Mouse (Mus musculus) kidney, embryonic 16.5 days (tissue): ENCODE data around the gene Sema6d. TPM values are rescaled to one million over a fixed set of nuclear protein-coding genes. Genes with fewer than 3 reads are reported as not detected.

Source experiments
- ATAC-seq: fragments of 200-750 bp; cut with Nextera tagmentation; 2 replicates; pipeline ENCODE4 v1.8.0; 2017; ENCODE audit warnings: moderate TSS enrichment; ENCODE audit not compliant: low FRiP score, low TSS enrichment
- H3K27ac ChIP-seq: fragments of 300-500 bp; sonication (generic); 2 replicates; pipeline ENCODE4 v1.5.1; 2014; ENCODE audit warnings: low read length
- H3K27me3 ChIP-seq: fragments of 300-500 bp; sonication (generic); 2 replicates; pipeline ENCODE4 v1.6.1; 2014; ENCODE audit warnings: low read length, control low read depth, mixed read lengths; ENCODE audit not compliant: insufficient read depth
- H3K36me3 ChIP-seq: fragments of 300-500 bp; sonication (generic); 2 replicates; pipeline ENCODE4 v1.6.1; 2014; ENCODE audit warnings: low read length, control low read depth, mixed read lengths; ENCODE audit not compliant: insufficient read depth
- H3K4me1 ChIP-seq: fragments of 300-500 bp; sonication (generic); 2 replicates; pipeline ENCODE4 v1.6.1; 2014; ENCODE audit warnings: low read length, control low read depth, mixed read lengths; ENCODE audit not compliant: insufficient read depth
- H3K4me2 ChIP-seq: fragments of 300-500 bp; sonication (generic); replicated peaks from 2 replicates; pipeline ENCODE4 v1.6.1; 2014; ENCODE audit warnings: low read depth, low read length
- H3K4me3 ChIP-seq: fragments of 300-500 bp; sonication (generic); 2 replicates; pipeline ENCODE4 v1.5.1; 2014; ENCODE audit warnings: mild to moderate bottlenecking, low read length
- H3K9ac ChIP-seq: fragments of 300-500 bp; sonication (generic); replicated peaks from 2 replicates; pipeline ENCODE4 v1.6.1; 2014; ENCODE audit warnings: low read length
- H3K9me3 ChIP-seq: fragments of 300-500 bp; sonication (generic); 2 replicates; pipeline ENCODE4 v1.6.1; 2016; ENCODE audit warnings: low read length, control low read depth
- WGBS: fragments of 180-500 bp; shearing (Covaris S2); extraction: QIAGEN DNeasy Blood & Tissue Kit; methylation state at CpG from one replicate; pipeline ENCODE4 v1.1.7; 2014; 5-methylcytosine and 5-hydroxymethylcytosine counted together
- polyA plus RNA-seq: library from polyadenylated mRNA; unstranded; fragments of >200 nt; fragmentation: Nextera tagmentation; extraction: Ambion mirVana; gene quantifications from 2 replicates; pipeline ENCODE4 v1.2.1, GENCODE M21; 2015

The Sema6d gene
- polyA plus RNA-seq, 1 experiment from 2014 or later, result 9.0 TPM

- H3K27me3 ChIP-seq, result no peaks in the 10 kb centered on the region
- no peak overlapping the region for H3K4me3 ChIP-seq
- H3K4me1 ChIP-seq, result peaks cover 6% of the 10 kb centered on the region
- no peak overlapping the region for H3K4me2 ChIP-seq
- no peak for ATAC-seq
- no peak overlapping the region for H3K27ac ChIP-seq
- no peak overlapping the region for H3K9ac ChIP-seq
- 94% methylated on average over 16 of the region's 16 CpGs for WGBS
- H3K9me3 ChIP-seq, result no peaks in the 10 kb centered on the region
- H3K36me3 ChIP-seq, result peaks cover 40% of the 10 kb centered on the region
Observed at GRCm38 (mm10) chr2:124664191-124664590, 574.4 kb downstream of the Sema6d start.

- Histone ChIP-seq H3K9ac (no peak overlapping the region), H3K4me3 (no peak overlapping the region), H3K27ac (no peak overlapping the region), H3K4me2 (no peak overlapping the region), H3K4me1 (no peaks in the 10 kb centered on the region), H3K9me3 (no peaks in the 10 kb centered on the region), H3K27me3 (no peaks in the 10 kb centered on the region), H3K36me3 (peaks cover 25% of the 10 kb centered on the region)
- ATAC-seq, result no peak
- 93% methylated on average over 1 of the region's 1 CpGs for WGBS
Observed at GRCm38 (mm10) chr2:124668431-124668830, 578.7 kb downstream of the Sema6d start.

- H3K27me3 ChIP-seq, result no peaks in the 10 kb centered on the region
- ATAC-seq, result no peak
- H3K27ac ChIP-seq, result no peak overlapping the region
- H3K4me2 ChIP-seq, result no peak overlapping the region
- no peaks in the 10 kb centered on the region for H3K9me3 ChIP-seq
- no peak overlapping the region for H3K9ac ChIP-seq
- no peak overlapping the region for H3K4me3 ChIP-seq
- H3K36me3 ChIP-seq, result no peaks in the 10 kb centered on the region
- no peaks in the 10 kb centered on the region for H3K4me1 ChIP-seq
Observed at GRCm38 (mm10) chr2:124673117-124673516, 583.3 kb downstream of the Sema6d start.

- Histone ChIP-seq H3K9me3 (no peaks in the 10 kb centered on the region), H3K36me3 (no peaks in the 10 kb centered on the region), H3K4me3 (no peak overlapping the region), H3K27ac (no peak overlapping the region), H3K4me2 (no peak overlapping the region), H3K4me1 (no peaks in the 10 kb centered on the region), H3K27me3 (no peaks in the 10 kb centered on the region), H3K9ac (no peak overlapping the region)
- 77% methylated on average over 5 of the region's 5 CpGs for WGBS
- no peak for ATAC-seq
Observed at GRCm38 (mm10) chr2:124684481-124684901, 594.7 kb downstream of the Sema6d start.

- H3K27ac ChIP-seq, result no peak overlapping the region
- no peaks in the 10 kb centered on the region for H3K36me3 ChIP-seq
- no peaks in the 10 kb centered on the region for H3K27me3 ChIP-seq
- H3K9me3 ChIP-seq, result no peaks in the 10 kb centered on the region
- H3K9ac ChIP-seq, result no peak overlapping the region
- 87% methylated on average over 1 of the region's 1 CpGs for WGBS
- no peak for ATAC-seq
- H3K4me3 ChIP-seq, result no peak overlapping the region
- H3K4me1 ChIP-seq, result no peaks in the 10 kb centered on the region
- no peak overlapping the region for H3K4me2 ChIP-seq
Observed at GRCm38 (mm10) chr2:124690372-124690771, 600.6 kb downstream of the Sema6d start.

GRCm38 (mm10) chr2:124702621-124703020 lies 612.9 kb downstream of the Sema6d start:
- Histone ChIP-seq H3K27me3 (no peaks in the 10 kb centered on the region), H3K4me1 (0 out of 2 replicates have a peak, but pooled peaks cover 3% of the 10 kb centered on the region), H3K4me3 (no peak overlapping the region), H3K9ac (no peak overlapping the region), H3K36me3 (no peaks in the 10 kb centered on the region), H3K27ac (no peak overlapping the region), H3K4me2 (no peak overlapping the region), H3K9me3 (no peaks in the 10 kb centered on the region)
- 88% methylated on average over 10 of the region's 10 CpGs for WGBS
- no peak for ATAC-seq

- ATAC-seq, result peak; percentile 31
- Histone ChIP-seq H3K27me3 (no peaks in the 10 kb centered on the region), H3K4me1 (0 out of 2 replicates have a peak, but pooled peaks cover 3% of the 10 kb centered on the region), H3K9me3 (no peaks in the 10 kb centered on the region), H3K36me3 (no peaks in the 10 kb centered on the region), H3K27ac (peak overlapping the region; percentile 28), H3K9ac (no peak overlapping the region), H3K4me3 (no peak overlapping the region), H3K4me2 (no peak overlapping the region)
- WGBS, result 56% methylated on average over 4 of the region's 4 CpGs
Observed at GRCm38 (mm10) chr2:124704922-124705321, 615.2 kb downstream of the Sema6d start.

- Histone ChIP-seq H3K27me3 (no peaks in the 10 kb centered on the region), H3K4me2 (no peak overlapping the region), H3K9ac (no peak overlapping the region), H3K36me3 (no peaks in the 10 kb centered on the region), H3K27ac (no peak overlapping the region), H3K4me1 (0 out of 2 replicates have a peak, but pooled peaks cover 3% of the 10 kb centered on the region), H3K9me3 (no peaks in the 10 kb centered on the region), H3K4me3 (no peak overlapping the region)
- WGBS, result 26% methylated on average over 4 of the region's 4 CpGs
- ATAC-seq, result no peak
Observed at GRCm38 (mm10) chr2:124705806-124706205, 616.0 kb downstream of the Sema6d start.

GRCm38 (mm10) chr2:124706896-124707295 lies 617.1 kb downstream of the Sema6d start:
- no peaks in the 10 kb centered on the region for H3K9me3 ChIP-seq
- H3K4me3 ChIP-seq, result no peak overlapping the region
- no peak overlapping the region for H3K9ac ChIP-seq
- H3K27me3 ChIP-seq, result no peaks in the 10 kb centered on the region
- no peaks in the 10 kb centered on the region for H3K36me3 ChIP-seq
- 0 out of 2 replicates have a peak, but pooled peaks cover 3% of the 10 kb centered on the region for H3K4me1 ChIP-seq
- no peak overlapping the region for H3K27ac ChIP-seq
- no peak overlapping the region for H3K4me2 ChIP-seq
- 35% methylated on average over 7 of the region's 7 CpGs for WGBS
- no peak for ATAC-seq
